Mouse (Mus musculus): ENCODE data around the gene Hrh2.

Hrh2 gene

GRCm38 (mm10) chr13:54176406-54177020 lies 15.4 kb upstream of the Hrh2 start:
- DNase-seq (ENCODE audit: low read depth, low spot score): no peak

GRCm38 (mm10) chr13:54177346-54177745 lies 14.6 kb upstream of the Hrh2 start:
- no peak for DNase-seq (ENCODE audit: low read depth, low spot score)

- no peak for DNase-seq (ENCODE audit: low read depth, low spot score)
Observed at GRCm38 (mm10) chr13:54178647-54179046, 13.3 kb upstream of the Hrh2 start.

GRCm38 (mm10) chr13:54179971-54180370 lies 12.0 kb upstream of the Hrh2 start:
- DNase-seq (ENCODE audit: low read depth, low spot score): no peak

GRCm38 (mm10) chr13:54180461-54180860 lies 11.5 kb upstream of the Hrh2 start:
- no peak for DNase-seq (ENCODE audit: low read depth, low spot score)

GRCm38 (mm10) chr13:54181318-54181717 lies 10.6 kb upstream of the Hrh2 start:
- DNase-seq (ENCODE audit: low read depth, low spot score): no peak

- DNase-seq (ENCODE audit: low read depth, low spot score): no peak
Observed at GRCm38 (mm10) chr13:54181947-54182346, 10.0 kb upstream of the Hrh2 start.

GRCm38 (mm10) chr13:54186394-54186793 lies 5.5 kb upstream of the Hrh2 start:
- no peak for DNase-seq (ENCODE audit: low read depth, low spot score)

GRCm38 (mm10) chr13:54188190-54188706 lies 3.7 kb upstream of the Hrh2 start:
- peak; percentile 86 for DNase-seq (ENCODE audit: low read depth, low spot score)

GRCm38 (mm10) chr13:54189896-54190295 lies 2.0 kb upstream of the Hrh2 start:
- peak; percentile 49 for DNase-seq (ENCODE audit: low read depth, low spot score)

GRCm38 (mm10) chr13:54191181-54191580 lies 748 bp upstream of the Hrh2 start:
- DNase-seq (ENCODE audit: low read depth, low spot score): no peak

- no peak for DNase-seq (ENCODE audit: low read depth, low spot score)
Observed at GRCm38 (mm10) chr13:54193580-54193979, 1.7 kb downstream of the Hrh2 start.

- DNase-seq (ENCODE audit: low read depth, low spot score): no peak
Observed at GRCm38 (mm10) chr13:54199000-54199399, 7.1 kb downstream of the Hrh2 start.

GRCm38 (mm10) chr13:54202458-54202857 lies 10.5 kb downstream of the Hrh2 start:
- DNase-seq (ENCODE audit: low read depth, low spot score): no peak

- DNase-seq (ENCODE audit: low read depth, low spot score): no peak
Observed at GRCm38 (mm10) chr13:54203419-54203818, 11.5 kb downstream of the Hrh2 start.

GRCm38 (mm10) chr13:54205195-54205594 lies 13.3 kb downstream of the Hrh2 start:
- no peak for DNase-seq (ENCODE audit: low read depth, low spot score)

- DNase-seq (ENCODE audit: low read depth, low spot score): no peak
Observed at GRCm38 (mm10) chr13:54206140-54206753, 14.3 kb downstream of the Hrh2 start.

GRCm38 (mm10) chr13:54209476-54210253 lies 17.7 kb downstream of the Hrh2 start:
- peak; percentile 76 for DNase-seq (ENCODE audit: low read depth, low spot score)

GRCm38 (mm10) chr13:54211528-54212488 lies 19.9 kb downstream of the Hrh2 start:
- DNase-seq (ENCODE audit: low read depth, low spot score): no peak

- no peak for DNase-seq (ENCODE audit: low read depth, low spot score)
Observed at GRCm38 (mm10) chr13:54212516-54212915, 20.6 kb downstream of the Hrh2 start.

GRCm38 (mm10) chr13:54215266-54215665 lies 23.3 kb downstream of the Hrh2 start:
- DNase-seq (ENCODE audit: low read depth, low spot score): no peak

Data from CD4-positive helper T cell, adult 2 months (primary cell).